Mouse (Mus musculus) liver, postnatal 0 days (tissue): ENCODE data around the gene Rnaseh2b. TPM values are rescaled to one million over a fixed set of nuclear protein-coding genes. Genes with fewer than 3 reads are reported as not detected.

Experiments used
- ATAC-seq: fragments of 200-750 bp; cut with Nextera tagmentation; 2 replicates; pipeline ENCODE4 v1.8.0; 2017; ENCODE audit warnings: mild to moderate bottlenecking, moderate library complexity
- DNase-seq: peaks from one replicate; pipeline ENCODE4 v3.0.0-alpha.2; 2016
- H3K27ac ChIP-seq: fragments of 300-500 bp; sonication (generic); 2 replicates; pipeline ENCODE4 v1.5.1; 2014; ENCODE audit warnings: antibody characterized with exemption, moderate library complexity, mild to moderate bottlenecking, low read depth
- H3K27me3 ChIP-seq: fragments of 300-500 bp; sonication (generic); 2 replicates; pipeline ENCODE4 v1.6.1; 2014; ENCODE audit warnings: low read length, control low read depth, mixed read lengths; ENCODE audit not compliant: insufficient read depth
- H3K36me3 ChIP-seq: fragments of 300-500 bp; sonication (generic); replicated peaks from 2 replicates; pipeline ENCODE4 v1.6.1; 2014; ENCODE audit warnings: mild to moderate bottlenecking, control low read depth, low read length, moderate library complexity, mixed read lengths; ENCODE audit not compliant: insufficient read depth
- H3K4me1 ChIP-seq: fragments of 300-500 bp; sonication (generic); 2 replicates; pipeline ENCODE4 v1.6.1; 2014; ENCODE audit warnings: antibody characterized with exemption, mild to moderate bottlenecking, control low read depth; ENCODE audit not compliant: insufficient read depth
- H3K4me2 ChIP-seq: fragments of 300-500 bp; sonication (generic); 2 replicates; pipeline ENCODE4 v1.6.1; 2014; ENCODE audit warnings: low read depth, mild to moderate bottlenecking, low read length, moderate library complexity, mixed read lengths
- H3K4me3 ChIP-seq: fragments of 300-500 bp; sonication (generic); 2 replicates; pipeline ENCODE4 v1.5.1; 2014; ENCODE audit warnings: low read depth, low read length
- H3K9ac ChIP-seq: fragments of 300-500 bp; sonication (generic); replicated peaks from 2 replicates; pipeline ENCODE4 v1.6.1; 2014; ENCODE audit warnings: mild to moderate bottlenecking, moderate library complexity
- H3K9me3 ChIP-seq: fragments of 300-500 bp; sonication (generic); 2 replicates; pipeline ENCODE4 v1.6.1; 2016; ENCODE audit warnings: mild to moderate bottlenecking, control low read depth, low read length, mixed read lengths
- CTCF ChIP-seq: sonication (generic); IDR thresholded peaks from 2 replicates; pipeline ENCODE4 v1.5.1; 2016; ENCODE audit warnings: antibody characterized with exemption, low read depth
- EP300 ChIP-seq: IDR thresholded peaks from 2 replicates; pipeline ENCODE4 v1.6.1; 2016; ENCODE audit warnings: antibody characterized with exemption, low read depth, mild to moderate bottlenecking
- WGBS: fragments of 180-500 bp; shearing (Covaris S2); extraction: QIAGEN DNeasy Blood & Tissue Kit; methylation state at CpG from one replicate; pipeline ENCODE4 v1.1.7; 2014; ENCODE audit not compliant: insufficient replicate concordance; 5-methylcytosine and 5-hydroxymethylcytosine counted together
- polyA plus RNA-seq: library from polyadenylated mRNA; unstranded; fragments of >200 nt; fragmentation: Nextera tagmentation; extraction: Ambion mirVana; gene quantifications from 2 replicates; pipeline ENCODE4 v1.2.1, GENCODE M21; 2015

The Rnaseh2b gene
- polyA plus RNA-seq, 1 experiment from 2014 or later, result 40.2 TPM

GRCm38 (mm10) chr14:62422265-62422664 lies 129.9 kb downstream of the Rnaseh2b start:
- H3K27me3 ChIP-seq, result no peaks in the 10 kb centered on the region

More at GRCm38 (mm10) chr14:62422265-62422664, 129.9 kb downstream of the Rnaseh2b start:
- Histone ChIP-seq H3K4me3 (no peak overlapping the region), H3K9me3 (no peaks in the 10 kb centered on the region), H3K4me1 (no peaks in the 10 kb centered on the region), H3K27ac (no peak overlapping the region), H3K36me3 (no peaks in the 10 kb centered on the region), H3K9ac (no peak overlapping the region), H3K4me2 (no peak overlapping the region)
- ATAC-seq (no peak), DNase-seq (no peak)
- TF ChIP-seq EP300 (no peak), CTCF (no peak)
- WGBS, result 66% methylated on average over 4 of the region's 4 CpGs

Other genes with a start within 250 kb of the Rnaseh2b start
- 0.08 and 0.15 TPM in 2 replicates for gene Dleu7, start 458 bp downstream of the Rnaseh2b start, polyA plus RNA-seq
- not detected in 2 replicates for gene Gucy1b2, start 163.7 kb downstream of the Rnaseh2b start, polyA plus RNA-seq